Mouse (Mus musculus) brain, embryonic 14.5 days (tissue): ENCODE data around the gene Arhgap4. TPM values are rescaled to one million over a fixed set of nuclear protein-coding genes. Genes with fewer than 3 reads are reported as not detected.

Experiments used
- DNase-seq: peaks from one replicate; pipeline ENCODE4 v3.0.0-alpha.2; 2011; ENCODE audit warnings: low read depth
- CTCF ChIP-seq: fragments of 200-500 bp; IDR thresholded peaks from 2 replicates; pipeline ENCODE4 v1.5.1; 2012; ENCODE audit warnings: inconsistent platforms, mild to moderate bottlenecking, moderate library complexity, borderline replicate concordance; ENCODE audit not compliant: insufficient read depth, insufficient read length; ENCODE audit errors: extremely low read depth
- POLR2A ChIP-seq: fragments of 200-500 bp; IDR thresholded peaks from 2 replicates; pipeline ENCODE4 v1.6.1; 2012; ENCODE audit warnings: mild to moderate bottlenecking, inconsistent platforms, borderline replicate concordance; ENCODE audit not compliant: poor library complexity, insufficient read depth, insufficient read length, severe bottlenecking; ENCODE audit errors: extremely low read depth
- polyA plus RNA-seq: library from polyadenylated mRNA; depleted of rRNA; stranded (reverse); fragments of >200 nt; gene quantifications from 2 replicates; pipeline ENCODE4 v1.2.3, GENCODE M21; 2012

The Arhgap4 gene
- polyA plus RNA-seq, 1 experiment, result 6.6 TPM

DNA sequence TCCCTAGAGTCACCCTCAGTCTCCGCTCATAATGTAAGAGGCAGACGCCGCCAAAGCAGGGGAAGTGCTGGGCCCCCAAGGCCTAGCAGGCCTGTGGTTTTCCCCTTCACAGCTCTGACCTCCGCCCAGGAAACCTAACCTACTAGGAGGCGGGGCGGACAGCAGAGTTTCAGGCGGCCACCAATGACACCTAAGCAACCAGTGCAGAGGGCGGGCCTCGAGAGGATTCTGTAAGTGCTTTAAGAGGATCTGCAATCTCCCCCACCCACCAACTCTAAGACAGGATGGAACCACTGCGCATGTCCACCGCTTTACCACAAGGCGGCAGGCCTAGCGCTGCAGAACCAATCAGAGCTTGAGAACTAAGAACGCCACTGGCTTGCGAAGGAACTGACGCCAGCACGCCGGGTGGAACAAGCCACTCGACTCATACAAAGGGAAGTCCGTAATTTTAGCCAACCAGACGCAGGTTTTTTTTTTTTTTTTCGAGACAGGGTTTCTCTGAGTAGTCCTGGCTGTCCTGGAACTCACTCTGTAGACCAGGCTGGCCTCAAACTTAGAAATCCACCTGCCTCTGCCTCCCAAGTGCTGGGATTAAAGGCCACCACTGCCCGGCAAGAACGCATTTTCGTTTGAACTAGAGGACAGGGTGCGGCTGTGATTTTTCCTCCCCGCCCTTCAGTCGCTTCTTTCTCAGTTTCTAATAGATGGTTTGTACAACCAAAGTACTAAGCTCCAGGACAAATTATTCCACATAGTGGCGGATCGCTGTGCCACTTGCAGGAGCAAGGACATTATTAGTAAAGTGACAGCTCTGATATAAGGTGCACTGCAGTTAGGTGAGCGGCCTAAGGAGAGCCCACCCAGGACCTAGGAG lies 6.6 kb downstream of the Arhgap4 start:
- TF ChIP-seq CTCF (peak; percentile 55; the same call in 1 of the 2 replicates), POLR2A (0 out of 2 replicates have a peak, but pooled peaks have one; percentile 3)
- DNase-seq, result peak; percentile 98

GRCm38 (mm10) chrX:73911588-73911987 lies 10.1 kb downstream of the Arhgap4 start:
- no peak for DNase-seq
- TF ChIP-seq CTCF, result no peak
- no peak for TF ChIP-seq POLR2A

GRCm38 (mm10) chrX:73911156-73911555 lies 10.5 kb downstream of the Arhgap4 start:
- no peak for DNase-seq
- TF ChIP-seq CTCF (no peak), POLR2A (no peak)

GRCm38 (mm10) chrX:73910451-73910850 lies 11.2 kb downstream of the Arhgap4 start:
- no peak for DNase-seq

DNA sequence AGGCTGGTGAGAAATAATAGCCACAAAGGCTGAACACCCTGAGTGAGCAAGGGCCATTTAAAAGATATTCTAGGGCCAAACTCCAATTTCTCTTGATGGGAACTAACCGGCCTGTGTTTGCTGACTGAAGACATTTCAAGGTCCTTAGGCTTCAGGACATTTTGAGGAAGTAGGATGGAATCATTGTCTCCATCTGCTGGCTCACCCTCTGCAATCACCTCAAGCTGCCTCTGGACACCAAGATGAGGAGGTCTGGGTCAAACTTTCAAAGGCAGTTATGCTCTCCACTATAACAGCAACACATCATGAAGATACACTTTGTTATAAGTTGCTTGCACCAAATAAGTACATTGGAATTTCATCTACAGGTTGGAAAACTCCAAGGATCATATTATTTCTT lies 11.6 kb downstream of the Arhgap4 start:
- TF ChIP-seq POLR2A (no peak), CTCF (no peak)
- DNase-seq, result no peak

More at GRCm38 (mm10) chrX:73910451-73910850, 11.2 kb downstream of the Arhgap4 start:
- TF ChIP-seq CTCF (no peak), POLR2A (no peak)

DNA sequence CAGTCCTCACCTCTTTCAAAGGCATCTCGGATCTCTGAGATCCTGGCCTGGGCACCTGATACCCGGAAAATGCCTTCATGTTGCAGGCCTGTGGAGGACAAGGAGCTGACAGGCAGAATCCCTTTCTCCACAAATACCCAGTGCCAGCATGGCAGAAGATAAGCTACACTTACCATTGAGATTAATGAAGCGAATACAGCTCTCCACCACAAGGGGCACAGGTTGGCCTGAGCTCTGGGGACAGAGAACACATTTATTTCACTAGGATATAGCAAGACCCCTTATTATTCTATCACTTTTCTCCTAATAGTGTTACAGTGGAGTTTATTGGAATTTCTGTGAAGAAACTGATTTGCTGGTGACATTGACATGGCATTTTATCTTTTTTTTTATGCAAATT lies 23.7 kb downstream of the Arhgap4 start:
- DNase-seq, result no peak

GRCm38 (mm10) chrX:73895719-73896118 lies 26.0 kb downstream of the Arhgap4 start, which contains the start of gene L1cam:
L1cam (minus strand) TSS chrX:73896105.
- peak; percentile 66 for DNase-seq
- TF ChIP-seq CTCF (peak; percentile 56; the same call in 1 of the 2 replicates), POLR2A (no peak)

More for the DNA sequence above, 23.7 kb downstream of the Arhgap4 start:
- TF ChIP-seq POLR2A (no peak), CTCF (peak; percentile 45; the same call in 1 of the 2 replicates)

- TF ChIP-seq CTCF, result no peak
- no peak for TF ChIP-seq POLR2A
- DNase-seq, result no peak
Observed at GRCm38 (mm10) chrX:73892833-73893232, 28.8 kb downstream of the Arhgap4 start.

GRCm38 (mm10) chrX:73891551-73892152 lies 30.0 kb downstream of the Arhgap4 start, which contains the start of gene Avpr2:
Avpr2 (plus strand) TSS chrX:73892102.
- no peak for DNase-seq
- TF ChIP-seq CTCF (no peak), POLR2A (no peak)

DNA sequence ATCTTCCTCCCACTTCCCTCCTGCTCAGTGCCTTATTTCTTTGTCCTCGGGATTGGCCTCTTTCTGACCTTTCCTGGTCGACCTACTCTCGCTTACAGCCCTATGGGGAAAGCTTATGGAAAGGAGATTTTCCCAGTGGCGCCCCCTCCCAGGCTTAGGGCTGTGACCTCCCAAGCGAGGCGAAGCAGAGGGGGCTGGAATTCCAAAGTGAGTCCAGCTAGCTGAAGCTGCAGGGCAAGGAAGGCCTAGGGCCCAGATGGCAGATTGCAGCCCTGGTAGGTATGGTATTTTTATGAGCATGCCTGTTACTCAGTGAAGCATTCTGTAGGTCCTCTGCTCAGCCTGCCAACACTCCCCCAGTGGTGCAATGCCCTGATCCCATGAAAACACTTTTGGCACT lies 40.2 kb downstream of the Arhgap4 start:
- DNase-seq, result no peak
- TF ChIP-seq POLR2A (no peak), CTCF (no peak)

GRCm38 (mm10) chrX:73881036-73881427 lies 40.6 kb downstream of the Arhgap4 start:
- DNase-seq, result no peak
- TF ChIP-seq POLR2A, result no peak
- TF ChIP-seq CTCF, result no peak

- peak; percentile 82 for DNase-seq
- TF ChIP-seq CTCF (no peak), POLR2A (0 out of 2 replicates have a peak, but pooled peaks have one; percentile 24)
Observed at GRCm38 (mm10) chrX:73880194-73881035, 41.3 kb downstream of the Arhgap4 start.
